Mouse (Mus musculus): ENCODE measurements around the gene Fam50b.

- TF ChIP-seq CTCF (IDR thresholded peaks at IDR 0.05; ENCODE audit: borderline replicate concordance, insufficient read depth, low read depth, low read length), result no peak
- no peak for TF ChIP-seq POLR2A (IDR thresholded peaks at IDR 0.05; ENCODE audit: borderline replicate concordance, insufficient read depth, low read length)
Observed at GRCm38 (mm10) chr13:34765269-34765668, 30.6 kb downstream of the Fam50b start.
